Mouse (Mus musculus) gastrocnemius, adult 2 months (tissue): ENCODE measurements around the gene Akr1cl. TPM values are rescaled to one million over a fixed set of nuclear protein-coding genes. Genes with fewer than 3 reads are reported as not detected.

ENCODE experiments used
- DNase-seq: peaks from one replicate; pipeline ENCODE4 v3.0.0; 2022
- H3K27ac ChIP-seq: fragments of 200-600 bp; 2 replicates; pipeline ENCODE4 v1.8.1; 2022; ENCODE audit warnings: mild to moderate bottlenecking
- H3K4me3 ChIP-seq: fragments of 200-600 bp; 2 replicates; pipeline ENCODE4 v1.8.1; 2022; ENCODE audit warnings: mild to moderate bottlenecking, moderate library complexity
- CTCF ChIP-seq: fragments of 200-600 bp; IDR thresholded peaks from 2 replicates; pipeline ENCODE4 v1.8.1; 2022; ENCODE audit warnings: antibody characterized with exemption, mild to moderate bottlenecking, moderate library complexity
- intact Hi-C: fragments of 180-260 bp; cut with DNase I; formaldehyde crosslinking; loops from one replicate; pipeline ENCODE4 v1.15.1; 2025
- total RNA-seq, 2 experiments: library from RNA; stranded (reverse); gene quantifications; 2 replicates each; pipeline ENCODE4 v1.2.3; 2021

Akr1cl gene
- total RNA-seq, 2 experiments from 2014 or later = not detected

DNA sequence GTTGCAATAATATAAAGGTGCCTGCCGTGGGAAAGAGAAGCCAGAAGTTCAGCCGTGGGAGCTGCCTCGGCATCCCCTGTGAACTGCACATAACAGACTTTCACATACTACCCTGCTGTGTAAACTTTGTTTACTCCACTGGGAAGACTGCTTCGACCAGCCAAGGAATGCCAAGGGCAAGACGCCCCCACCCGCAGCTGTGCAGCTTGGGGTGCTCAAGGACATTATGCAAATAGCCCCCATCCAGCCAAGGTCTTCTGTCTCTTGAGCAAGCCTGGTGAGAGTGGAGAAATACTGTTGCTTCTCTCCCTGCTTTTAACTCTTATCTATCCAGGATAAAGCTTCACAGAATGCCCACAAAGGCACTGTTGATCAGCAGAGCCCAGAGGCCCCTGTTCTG, 8.2 kb upstream of the Akr1cl start:
- no peak for TF ChIP-seq CTCF
- DNase-seq = no peak
- H3K4me3 ChIP-seq = no peak overlapping the region
- intact Hi-C loops = no loop called here
- H3K27ac ChIP-seq = no peak overlapping the region

DNA sequence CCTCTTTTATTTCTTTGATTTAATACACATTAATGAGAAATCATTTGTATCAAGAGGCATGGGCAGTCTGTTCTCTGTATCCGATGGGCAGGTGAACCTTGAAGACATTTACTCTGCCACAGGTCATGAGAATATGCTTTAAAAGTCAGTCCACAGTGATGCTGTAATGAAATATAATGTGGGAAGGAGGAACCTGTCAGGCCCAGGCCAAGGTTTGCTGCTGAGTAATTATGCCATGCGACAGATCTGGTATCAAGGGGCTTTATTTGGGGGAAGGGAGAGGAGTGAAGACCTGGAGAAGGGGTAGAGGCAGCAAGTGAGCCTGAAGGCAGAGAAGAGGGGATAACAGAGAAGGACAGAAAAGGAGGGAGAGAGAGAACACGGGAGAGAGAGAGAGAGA, 7.1 kb upstream of the Akr1cl start:
- DNase-seq = no peak
- intact Hi-C loops = no loop called here
- H3K27ac ChIP-seq = no peak overlapping the region
- H3K4me3 ChIP-seq = no peak overlapping the region
- no peak for TF ChIP-seq CTCF

DNA sequence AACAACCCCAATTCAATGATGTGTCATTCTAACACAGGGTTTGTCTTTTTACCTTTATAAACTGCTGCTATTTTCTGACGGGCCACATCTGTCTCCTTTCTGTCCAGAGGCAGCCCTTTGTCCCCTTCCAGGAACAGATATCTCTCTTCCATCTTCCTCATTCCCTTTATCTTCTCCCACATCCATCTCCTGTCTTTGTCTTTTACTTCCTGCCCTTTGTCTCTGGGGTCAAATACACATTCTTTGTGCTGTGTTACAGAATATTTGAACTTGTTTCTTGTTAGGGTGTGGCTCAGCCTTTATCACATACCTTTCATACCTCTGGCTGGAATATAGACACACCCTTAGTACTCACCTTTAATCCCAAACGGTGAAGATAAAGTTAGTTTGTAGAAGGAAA, 5.0 kb upstream of the Akr1cl start:
- no peak for TF ChIP-seq CTCF
- Histone ChIP-seq H3K4me3 (no peak overlapping the region), H3K27ac (no peak overlapping the region)
- intact Hi-C loops = no loop called here
- no peak for DNase-seq

DNA sequence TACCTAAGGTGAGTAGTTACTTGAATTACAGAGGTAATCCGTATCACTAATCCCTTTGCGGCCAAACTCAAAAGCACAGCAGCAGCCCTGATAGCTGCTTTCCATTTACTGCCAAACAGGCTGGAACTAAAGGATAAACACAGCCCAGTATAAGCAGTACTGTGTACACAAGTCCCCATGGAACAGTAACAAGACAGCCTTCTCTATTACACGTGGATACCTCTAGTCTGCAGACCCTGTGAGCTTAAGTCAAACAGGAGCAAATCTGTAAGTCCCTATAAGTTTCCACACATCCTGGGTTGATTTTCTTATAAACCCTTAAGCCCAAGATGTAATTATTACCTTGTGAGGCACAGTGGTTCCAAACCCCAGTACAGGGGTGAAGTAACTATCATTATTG, 3.0 kb upstream of the Akr1cl start:
- DNase-seq = no peak
- intact Hi-C loops = no loop called here
- no peak for TF ChIP-seq CTCF
- H3K27ac ChIP-seq = no peak overlapping the region
- H3K4me3 ChIP-seq = no peak overlapping the region

DNA sequence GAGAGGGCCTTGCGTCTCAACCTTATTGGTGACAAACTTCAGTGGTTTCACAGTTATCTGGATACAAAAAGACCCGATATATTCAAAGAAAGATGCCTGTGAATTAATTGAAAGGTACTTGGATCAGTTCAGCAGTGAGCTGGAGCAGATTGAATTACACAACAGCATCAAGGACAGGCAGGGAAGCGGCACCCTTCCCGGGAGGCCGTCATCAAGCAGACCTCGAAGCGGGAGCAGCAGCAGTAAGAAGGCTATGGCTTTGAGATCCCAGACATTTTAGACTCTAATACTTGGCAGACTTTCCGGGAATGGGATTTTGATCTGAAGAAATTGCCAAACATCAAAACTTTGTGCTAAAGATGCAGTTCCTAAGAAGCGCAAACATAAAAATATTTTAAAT, 4.4 kb downstream of the Akr1cl start:
- intact Hi-C loops = no loop called here
- H3K27ac ChIP-seq = no peak overlapping the region
- TF ChIP-seq CTCF = no peak
- no peak overlapping the region for H3K4me3 ChIP-seq
- DNase-seq = no peak

DNA sequence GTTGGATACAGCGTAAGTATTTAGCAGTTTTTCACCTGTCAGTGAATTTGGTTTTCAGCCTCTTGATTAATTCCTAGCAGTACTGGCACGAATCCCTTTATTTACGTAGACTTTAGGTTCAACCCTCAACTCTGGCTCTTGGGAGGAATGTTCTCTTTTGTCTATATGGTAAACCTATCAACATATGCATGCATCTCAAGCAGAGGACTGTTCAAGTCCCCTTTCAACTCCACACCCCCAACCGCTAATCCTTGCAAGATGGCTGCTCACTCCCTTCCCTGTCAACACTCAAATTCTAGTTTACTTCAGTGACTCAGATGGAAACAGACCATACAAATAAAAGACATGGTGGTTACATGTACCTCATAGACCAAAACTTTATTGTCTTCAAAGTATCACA, 19.8 kb downstream of the Akr1cl start:
- intact Hi-C loops = loop anchor here (5.0 kb wide), 1 partner anchor 395 kb away; the partner anchor contains the start of gene Mettl21a
- H3K27ac ChIP-seq = no peak overlapping the region
- no peak for DNase-seq
- no peak overlapping the region for H3K4me3 ChIP-seq
- no peak for TF ChIP-seq CTCF

DNA sequence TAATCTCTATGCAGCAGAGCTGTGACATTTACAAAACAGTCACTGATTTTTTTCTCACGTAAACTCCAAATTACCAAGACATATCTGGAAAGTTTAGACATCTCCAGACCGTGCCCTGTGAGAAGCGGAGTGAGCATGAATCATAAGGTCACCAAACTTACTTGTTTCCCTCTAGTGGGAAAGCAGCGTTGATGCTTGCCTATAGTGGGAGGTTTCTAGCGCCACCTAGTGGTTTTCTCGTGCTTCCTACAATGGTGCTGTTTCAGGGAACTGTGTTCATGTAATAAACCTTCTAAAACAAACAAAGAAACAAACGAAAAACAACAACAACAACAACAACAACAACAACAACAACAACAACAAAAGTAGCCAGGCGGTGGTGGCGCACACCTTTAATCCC, 22.4 kb downstream of the Akr1cl start:
- peak; percentile 50 for DNase-seq
- Histone ChIP-seq H3K4me3 (no peak overlapping the region), H3K27ac (no peak overlapping the region)
- intact Hi-C loops = loop anchor here (1.0 to 5.0 kb wide), 2 partner anchors 293 to 393 kb away; partner anchors contain the start of gene Mettl21a
- TF ChIP-seq CTCF = peak; percentile 90

DNA sequence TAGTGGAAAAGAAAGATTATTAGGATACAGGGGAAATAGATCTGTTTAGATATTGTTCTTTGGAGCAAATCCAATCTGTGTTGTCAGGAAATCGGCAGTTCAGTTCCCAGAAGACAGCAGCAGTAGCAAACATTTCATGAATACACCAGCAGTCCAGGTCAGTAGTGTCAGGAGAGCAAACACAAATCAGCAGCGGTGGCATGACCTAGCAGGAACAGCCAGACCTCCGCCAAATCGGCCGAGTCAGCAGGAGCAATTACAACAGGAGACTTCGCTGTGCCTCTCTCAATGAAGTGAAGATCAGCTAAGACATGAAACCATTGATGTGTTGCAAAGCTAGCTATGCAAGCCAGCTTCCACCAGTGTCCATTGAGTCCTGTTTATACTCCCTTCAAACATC, 27.0 kb downstream of the Akr1cl start:
- intact Hi-C loops = no loop called here
- no peak for DNase-seq
- TF ChIP-seq CTCF = no peak
- H3K4me3 ChIP-seq = no peak overlapping the region
- H3K27ac ChIP-seq = no peak overlapping the region

DNA sequence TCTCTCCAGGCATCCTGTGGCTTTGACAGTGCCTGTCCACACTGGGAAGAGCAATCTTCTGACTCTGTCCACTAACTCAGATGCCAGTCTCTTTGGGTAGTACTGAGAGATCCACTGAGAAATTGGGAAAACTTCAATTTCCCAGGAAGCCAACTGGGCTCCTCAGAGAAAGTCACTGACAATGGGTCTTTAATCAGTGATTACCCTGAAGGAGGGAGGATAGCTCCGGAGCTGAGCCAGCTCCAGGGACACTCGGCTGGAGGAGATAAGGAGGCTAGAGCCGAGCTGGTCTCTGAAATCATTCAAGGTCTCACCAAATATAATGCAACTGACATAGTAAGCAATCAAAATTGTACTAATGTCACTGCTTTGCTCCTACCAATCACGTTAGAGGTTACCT, 28.0 kb downstream of the Akr1cl start:
- intact Hi-C loops = no loop called here
- Histone ChIP-seq H3K27ac (no peak overlapping the region), H3K4me3 (no peak overlapping the region)
- no peak for DNase-seq
- TF ChIP-seq CTCF = no peak

DNA sequence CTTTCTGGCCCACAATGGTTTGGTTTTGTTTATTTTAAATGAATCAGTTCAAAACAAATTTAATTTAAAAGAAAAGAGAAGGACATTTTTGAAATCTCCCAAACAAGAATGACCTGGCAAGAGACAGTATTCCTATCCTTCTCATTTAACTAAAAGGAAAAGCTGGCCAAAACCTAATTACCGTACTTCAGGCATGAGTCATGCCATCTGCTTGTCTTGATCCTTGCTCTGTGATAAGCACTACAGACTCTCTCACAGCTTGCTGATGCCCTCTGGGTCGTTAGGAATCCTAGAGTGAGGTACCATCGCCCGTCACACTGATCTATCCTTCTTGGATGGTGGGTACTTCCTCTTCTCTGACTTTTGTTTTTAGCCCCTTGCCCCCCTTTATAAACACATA, 39.4 kb downstream of the Akr1cl start:
- Histone ChIP-seq H3K27ac (no peak overlapping the region), H3K4me3 (no peak overlapping the region)
- TF ChIP-seq CTCF = no peak
- DNase-seq = no peak
- intact Hi-C loops = no loop called here

DNA sequence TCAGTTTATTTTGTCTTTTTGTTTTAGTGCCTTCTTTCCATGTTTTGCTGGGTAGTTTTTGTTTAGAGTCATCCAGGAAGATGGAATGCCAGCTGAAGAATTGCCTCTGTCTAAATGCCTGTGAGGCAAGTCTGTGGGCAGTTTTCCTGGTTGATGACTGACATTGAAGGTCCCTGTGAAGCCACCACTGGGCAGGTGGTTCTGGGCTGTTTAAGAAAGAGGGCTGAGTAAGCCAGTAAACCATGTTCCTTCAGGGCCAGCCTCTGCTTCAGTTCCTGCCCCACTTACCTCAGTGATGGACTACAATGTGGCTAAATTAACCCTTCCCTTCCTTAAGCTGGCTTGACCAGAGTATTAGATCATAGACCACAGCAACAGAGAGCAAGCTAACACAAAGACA, 44.4 kb downstream of the Akr1cl start:
- no peak for DNase-seq
- intact Hi-C loops = loop anchor here (5.0 kb wide), 1 partner anchor 251 kb away; the partner anchor contains the start of gene Fzd5
- TF ChIP-seq CTCF = no peak
- H3K4me3 ChIP-seq = no peak overlapping the region
- H3K27ac ChIP-seq = no peak overlapping the region

DNA sequence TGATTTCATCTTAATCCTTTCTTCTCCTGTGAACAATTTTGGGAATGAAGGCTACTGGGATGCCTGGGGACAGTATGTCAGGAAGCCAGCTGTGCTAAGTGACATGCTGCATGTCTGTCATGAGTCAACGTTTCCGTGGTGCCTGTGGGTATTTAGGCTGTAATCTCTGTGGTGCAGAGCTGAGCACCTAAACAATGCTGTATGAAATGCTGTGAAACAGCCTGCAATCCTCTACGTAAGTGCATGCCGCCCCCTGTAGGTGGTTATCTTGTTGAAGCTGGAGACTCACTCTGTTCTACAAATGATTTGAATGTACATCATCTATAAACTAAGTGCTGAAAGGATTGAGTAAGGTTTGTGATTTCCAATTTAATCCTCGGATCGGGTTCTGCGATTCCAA, 46.4 kb downstream of the Akr1cl start:
- Histone ChIP-seq H3K4me3 (no peak overlapping the region), H3K27ac (no peak overlapping the region)
- DNase-seq = peak; percentile 59
- TF ChIP-seq CTCF = peak; percentile 63
- intact Hi-C loops = loop anchor here (2.0 to 5.0 kb wide), 2 partner anchors 249 to 265 kb away; partner anchors contain the start of gene Fzd5

DNA sequence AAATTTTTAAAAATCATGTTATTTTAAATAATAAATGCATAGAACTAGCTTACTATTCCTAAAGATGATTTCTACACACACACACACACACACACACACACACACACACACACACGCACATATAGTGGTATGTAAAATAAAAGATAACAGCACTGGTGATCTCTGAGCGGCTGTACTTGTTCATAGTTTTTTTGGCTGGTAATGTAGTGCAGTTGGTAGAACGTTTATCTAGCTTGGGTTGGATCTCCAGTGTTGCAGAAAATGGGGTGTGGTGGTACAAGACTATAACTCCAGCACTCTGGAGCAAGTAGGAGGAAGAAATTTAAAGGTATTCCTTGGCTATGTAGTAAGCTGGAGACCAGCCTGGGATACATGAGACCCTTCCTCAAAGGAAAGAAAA, 49.3 kb downstream of the Akr1cl start:
- no peak overlapping the region for H3K27ac ChIP-seq
- TF ChIP-seq CTCF = no peak
- no peak overlapping the region for H3K4me3 ChIP-seq
- DNase-seq = no peak
- intact Hi-C loops = no loop called here

DNA sequence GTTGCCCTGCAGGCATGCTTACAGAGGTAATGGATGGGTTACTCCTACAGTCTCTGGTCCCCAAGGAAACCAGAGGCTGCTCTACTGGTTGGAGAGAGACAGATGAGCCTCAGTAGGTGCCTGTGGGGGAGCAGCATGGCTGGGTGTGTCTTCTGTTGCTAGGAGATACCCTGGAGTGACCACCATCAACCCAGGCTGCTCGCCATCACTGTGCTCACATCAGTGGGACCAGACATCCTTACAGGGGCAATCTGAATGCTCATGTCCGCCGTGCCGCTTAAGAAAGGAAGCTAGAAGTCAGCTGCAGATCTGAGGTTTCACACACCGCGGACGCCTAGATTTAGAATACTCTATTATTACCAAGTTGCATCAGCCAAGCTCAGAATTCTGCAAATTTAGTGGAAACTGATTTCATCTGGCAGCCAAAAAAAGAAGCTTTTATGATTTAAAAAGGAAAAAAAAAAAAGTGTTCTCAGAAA, 54.2 kb downstream of the Akr1cl start:
- intact Hi-C loops = no loop called here
- no peak for DNase-seq
- no peak for TF ChIP-seq CTCF
- Histone ChIP-seq H3K27ac (no peak overlapping the region), H3K4me3 (no peak overlapping the region)
